Mouse (Mus musculus): ENCODE data around the gene Draxin.

DNA sequence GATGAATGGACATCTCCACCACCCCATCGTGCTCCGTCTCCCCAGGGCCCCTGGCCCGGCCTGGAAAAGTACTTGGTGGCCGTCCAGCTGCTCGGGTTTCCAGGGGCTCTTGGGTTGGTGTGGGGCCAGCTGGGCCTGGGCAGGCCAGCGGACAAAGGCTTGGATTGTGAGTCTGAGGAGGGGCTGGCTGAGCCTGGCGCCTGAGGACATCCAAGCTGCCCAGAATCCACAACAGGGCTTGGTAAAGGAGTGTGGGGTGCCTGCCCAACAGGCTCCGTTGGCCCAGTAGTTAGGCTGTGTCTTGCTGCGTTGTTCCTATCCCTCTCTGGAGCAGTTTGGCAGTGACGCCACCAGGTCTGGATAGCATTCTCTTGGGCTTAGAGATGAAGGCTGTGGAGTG lies 35.9 kb upstream of the Draxin start:
- TF ChIP-seq CTCF (IDR thresholded peaks at IDR 0.05; ENCODE audit: extremely low read depth, insufficient read length, insufficient replicate concordance, low read depth, low read length) (no peak), POLR2A (IDR thresholded peaks at IDR 0.05; ENCODE audit: low read depth, low read length) (no peak)

All from small intestine, adult 2 months (tissue).